Mouse (Mus musculus): ENCODE measurements at regions not wholly inside any gene's neighbourhood (a gene's known extent, or its start where the extent isn't known, plus 50 kb on each side); places are given as distances from the start of the nearest gene placed in this dataset.

DNA sequence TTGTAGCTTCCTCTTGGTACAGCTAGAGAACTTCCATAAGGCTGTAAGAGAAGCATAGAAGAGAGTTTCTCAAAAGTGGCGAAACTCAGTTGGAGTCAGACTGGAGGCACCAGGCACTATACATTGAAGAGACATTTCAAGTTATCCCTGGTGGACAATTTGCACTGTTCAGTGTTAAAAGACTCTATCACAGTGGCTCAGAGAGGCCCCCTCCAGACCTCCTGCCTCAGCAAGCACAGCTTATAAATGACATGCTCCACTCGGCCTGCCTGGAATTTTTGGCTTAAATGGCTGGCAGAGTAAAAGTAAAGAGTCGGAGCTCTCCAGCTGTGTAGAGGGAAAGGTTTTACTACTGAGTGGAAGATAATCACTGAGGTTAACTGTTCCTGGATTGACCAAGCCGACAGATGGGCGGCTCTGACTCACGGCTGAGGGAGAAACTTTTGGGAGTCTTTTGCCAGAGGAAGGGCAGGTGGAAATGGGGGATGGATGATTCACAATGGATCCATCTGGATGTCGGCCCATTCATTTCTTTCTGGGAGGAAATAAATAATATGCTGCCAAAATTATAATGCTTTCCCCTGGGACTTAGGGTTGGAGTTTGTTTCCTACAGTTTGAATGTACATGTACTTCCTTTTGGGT, 395.6 kb downstream of the Bcl11a start:
- no peak for ATAC-seq (ENCODE audit: poor library complexity, severe bottlenecking)

DNA sequence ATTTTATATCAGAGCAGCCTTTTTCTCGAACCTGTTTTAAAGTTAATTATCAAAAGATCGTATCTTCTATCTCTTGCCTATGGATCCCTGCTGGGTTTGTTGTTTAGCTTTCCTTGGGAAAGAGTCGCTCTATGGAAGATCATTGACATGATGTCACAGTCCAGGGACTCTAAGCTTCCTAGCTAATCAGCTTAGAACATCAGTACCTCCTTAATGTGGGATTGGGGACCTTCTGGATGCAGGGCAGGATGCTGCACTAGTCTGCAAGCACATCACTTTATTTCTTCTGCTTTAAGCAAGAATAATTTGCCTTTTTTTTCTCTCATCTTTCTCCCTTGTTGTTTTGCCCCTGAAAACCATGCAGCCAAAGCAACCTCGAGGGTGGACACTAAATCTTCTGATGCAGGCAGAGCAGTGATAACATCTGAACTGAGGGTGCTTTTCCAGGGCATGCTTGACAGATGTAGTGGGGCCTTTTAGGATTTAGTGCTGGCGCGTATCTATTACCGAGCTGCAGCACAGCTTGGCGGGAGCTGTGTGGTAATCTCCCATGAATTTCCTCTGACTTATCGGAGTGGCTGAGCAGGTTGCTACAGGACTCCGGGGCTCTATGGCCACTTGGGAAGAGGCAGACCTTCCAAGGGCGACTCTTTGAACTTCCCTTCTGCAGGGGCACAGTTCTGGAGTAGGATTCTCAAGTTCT, 425.0 kb downstream of the Bcl11a start:
- ATAC-seq (ENCODE audit: poor library complexity, severe bottlenecking) = no peak

DNA sequence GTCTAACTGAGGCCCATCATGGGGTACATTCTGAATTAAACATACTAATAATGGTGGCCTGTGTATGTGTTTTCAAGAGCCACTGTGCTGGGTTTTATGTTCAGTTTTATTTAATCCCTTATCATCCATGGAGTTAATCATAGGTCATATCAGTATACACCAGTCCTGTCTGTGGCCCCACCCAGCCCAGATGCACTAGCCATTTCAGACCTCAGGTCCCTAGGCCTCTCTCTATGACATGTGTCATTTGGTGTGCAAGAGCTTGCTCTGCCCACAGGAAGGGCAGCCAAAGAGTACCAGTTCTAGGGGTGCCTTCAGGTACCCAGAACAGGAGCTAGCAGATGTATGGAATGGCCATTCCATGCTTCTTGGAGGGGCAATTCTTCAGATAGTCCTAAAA, 437.7 kb downstream of the Bcl11a start:
- no peak for ATAC-seq (ENCODE audit: poor library complexity, severe bottlenecking)

DNA sequence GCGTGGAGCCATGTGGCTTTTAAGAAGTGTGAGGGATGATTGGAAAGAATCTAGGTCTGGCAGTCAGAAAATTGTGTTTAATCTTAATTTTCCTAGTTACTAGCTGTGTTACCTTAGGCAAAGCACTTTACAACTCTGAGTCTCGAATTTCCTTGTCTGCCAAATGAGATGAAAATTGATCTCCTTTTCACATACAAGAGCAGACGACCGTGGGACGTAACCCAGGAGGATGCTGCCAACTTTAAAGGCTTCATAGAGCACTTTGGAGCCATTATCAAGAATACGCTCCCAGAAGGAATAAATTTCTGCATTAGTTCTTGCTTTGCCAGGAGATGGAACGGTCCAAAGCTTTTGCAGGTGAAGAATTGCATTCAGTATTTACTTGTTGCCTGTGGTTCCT, 457.6 kb downstream of the Bcl11a start:
- ATAC-seq (ENCODE audit: poor library complexity, severe bottlenecking) = no peak

DNA sequence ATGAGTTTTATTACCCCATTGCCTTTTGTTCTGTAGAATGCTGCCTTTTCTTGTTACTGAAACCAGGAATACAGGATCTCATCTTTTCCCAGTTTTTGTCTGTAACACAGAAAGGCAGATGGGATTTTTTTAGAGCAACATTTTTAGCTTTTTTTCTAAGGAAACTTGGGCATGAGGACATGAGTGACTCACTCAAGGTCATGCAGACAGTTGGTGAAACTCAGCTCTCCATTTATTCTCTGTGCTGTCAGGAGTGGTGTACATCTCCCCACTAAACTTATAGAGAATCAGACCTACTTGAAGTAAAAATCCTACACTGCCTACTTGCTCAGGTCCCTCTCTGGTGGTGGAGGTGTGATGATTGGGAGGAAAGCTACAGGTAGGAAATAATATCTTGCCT, 459.9 kb downstream of the Bcl11a start:
- ATAC-seq (ENCODE audit: poor library complexity, severe bottlenecking) = no peak

DNA sequence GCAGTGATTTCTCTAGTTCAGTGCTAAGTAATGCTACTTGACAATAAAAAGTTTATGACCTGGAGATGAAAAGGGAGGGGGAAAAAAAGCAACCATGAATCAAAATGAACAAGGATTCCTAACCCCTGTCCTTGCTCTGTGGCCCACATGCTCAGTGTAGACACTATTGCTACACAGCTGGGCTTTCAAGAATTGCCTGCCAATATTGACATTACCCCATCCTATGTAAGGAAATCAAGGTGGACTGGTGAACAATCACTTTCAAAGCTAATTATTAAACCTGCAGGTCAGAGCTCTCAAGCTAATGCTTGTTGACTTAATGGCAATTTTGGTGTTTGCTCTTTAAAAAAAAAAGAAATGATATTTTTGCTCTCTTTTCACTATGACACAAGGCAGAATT, 491.8 kb downstream of the Bcl11a start:
- no peak for ATAC-seq (ENCODE audit: poor library complexity, severe bottlenecking)

DNA sequence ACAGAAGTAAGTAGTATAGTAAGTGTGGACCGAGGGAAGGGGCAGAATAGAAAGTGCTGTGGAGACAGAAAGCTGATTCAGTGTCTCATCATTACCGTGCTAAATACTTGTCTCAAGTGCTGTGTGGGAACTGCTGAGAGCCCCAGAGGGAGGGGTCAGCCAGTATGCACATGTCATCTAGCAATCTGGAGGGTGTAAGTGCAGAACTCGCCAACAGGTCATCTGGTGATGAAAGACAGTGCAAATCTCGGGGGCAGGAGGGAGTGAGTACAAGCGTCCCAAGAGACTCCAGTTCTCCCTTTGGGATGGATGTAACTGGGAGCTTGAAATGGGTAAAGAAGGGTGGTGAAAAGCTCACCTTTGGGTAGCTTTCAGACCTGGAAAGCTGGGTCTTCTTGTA, 535.7 kb downstream of the Bcl11a start:
- ATAC-seq (ENCODE audit: poor library complexity, severe bottlenecking) = no peak

DNA sequence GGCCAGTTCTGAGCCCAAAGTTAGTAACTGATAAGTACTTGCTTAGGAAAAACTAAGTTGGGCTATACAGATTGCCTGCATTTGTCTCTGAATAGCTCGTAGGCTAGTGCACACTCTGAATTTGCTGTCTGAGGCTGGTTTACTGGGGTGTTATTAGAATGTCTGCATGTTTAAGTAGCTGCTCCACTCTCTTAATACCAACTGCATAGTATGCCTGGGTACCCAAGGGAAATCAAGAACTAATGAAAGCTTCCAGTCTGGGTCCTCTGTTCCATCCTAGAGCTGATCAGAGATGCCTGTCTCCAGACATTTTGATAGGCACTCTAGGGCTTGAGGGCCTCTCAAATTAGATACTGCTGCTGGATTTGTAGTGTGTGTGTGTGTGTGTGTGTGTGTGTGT, 537.6 kb downstream of the Bcl11a start:
- no peak for ATAC-seq (ENCODE audit: poor library complexity, severe bottlenecking)

DNA sequence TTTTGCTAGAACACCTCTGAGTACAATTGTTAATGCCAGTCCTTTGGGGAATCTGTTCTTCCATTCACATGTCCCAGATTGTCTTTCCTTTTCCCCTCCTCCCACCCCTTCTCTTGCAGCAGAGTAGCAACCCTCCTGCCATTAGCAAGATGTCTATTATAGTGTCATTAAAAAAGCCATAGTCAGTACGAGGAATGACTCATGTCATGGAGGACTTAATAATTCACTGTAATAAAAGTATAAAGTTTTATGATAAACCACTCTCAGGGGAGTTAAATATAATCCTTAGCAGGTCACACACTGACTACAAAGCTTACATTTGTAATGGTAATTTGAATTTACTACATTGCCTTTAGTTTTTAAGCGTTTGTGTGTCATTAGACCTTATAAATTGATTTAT, 540.7 kb downstream of the Bcl11a start:
- no peak for ATAC-seq (ENCODE audit: poor library complexity, severe bottlenecking)

DNA sequence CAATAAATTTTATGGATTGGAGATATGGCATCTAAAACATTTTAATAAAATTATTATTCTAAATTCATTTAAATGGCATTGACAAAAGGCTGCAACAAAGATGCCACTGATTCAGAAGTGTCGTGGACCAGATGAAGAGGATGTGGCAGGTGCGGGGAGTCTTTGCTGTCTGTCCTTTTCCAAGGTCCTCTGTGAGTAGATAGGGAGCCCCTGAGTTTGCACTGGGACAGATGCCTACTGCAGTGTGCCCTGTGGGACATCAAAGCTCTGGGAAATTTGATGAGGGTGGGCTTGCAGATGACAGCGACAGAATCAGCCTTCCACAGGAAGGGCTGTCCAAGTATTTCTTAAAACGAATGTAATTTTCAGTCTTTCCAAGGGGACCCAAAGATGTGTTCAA, 541.2 kb downstream of the Bcl11a start:
- ATAC-seq (ENCODE audit: poor library complexity, severe bottlenecking) = no peak

DNA sequence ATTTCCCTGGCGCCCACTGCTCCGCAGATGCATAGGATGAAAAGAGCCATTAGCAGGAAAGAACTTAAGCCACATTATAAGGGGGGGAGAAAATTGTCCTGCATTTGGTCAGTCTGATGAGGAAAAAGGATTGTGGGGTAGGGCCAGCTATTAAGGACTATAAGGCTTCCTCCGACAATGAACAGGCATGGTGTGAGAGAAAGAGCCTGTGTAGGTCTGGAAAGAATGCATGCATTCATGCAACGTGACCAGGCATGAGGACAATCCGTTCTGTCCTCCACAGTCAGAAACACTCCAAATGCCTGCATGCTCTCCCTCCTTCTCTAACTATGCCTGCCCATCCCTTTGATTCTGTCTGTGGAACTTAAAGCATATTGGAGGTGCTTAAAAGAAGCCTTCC, 550.8 kb downstream of the Bcl11a start:
- ATAC-seq (ENCODE audit: poor library complexity, severe bottlenecking) = no peak

DNA sequence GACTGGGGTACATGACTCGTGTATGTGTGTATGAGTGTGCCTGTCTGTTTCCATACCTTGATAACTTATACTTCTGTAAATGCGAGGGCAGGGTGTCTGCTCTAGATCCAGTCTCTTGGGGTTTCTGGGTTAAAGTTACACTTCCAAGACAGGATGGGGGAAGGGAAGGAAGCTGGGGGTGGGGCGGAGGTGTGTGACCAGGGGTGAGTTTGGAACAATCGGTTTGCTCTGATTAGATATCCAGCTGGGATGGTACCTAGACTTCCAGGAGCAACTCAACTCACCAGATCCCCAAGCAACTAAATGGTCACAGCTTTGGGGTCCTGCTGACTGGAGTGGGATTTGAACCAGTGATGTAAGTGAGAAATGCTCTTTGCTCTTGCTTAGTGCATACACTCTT, 551.6 kb downstream of the Bcl11a start:
- no peak for ATAC-seq (ENCODE audit: poor library complexity, severe bottlenecking)

DNA sequence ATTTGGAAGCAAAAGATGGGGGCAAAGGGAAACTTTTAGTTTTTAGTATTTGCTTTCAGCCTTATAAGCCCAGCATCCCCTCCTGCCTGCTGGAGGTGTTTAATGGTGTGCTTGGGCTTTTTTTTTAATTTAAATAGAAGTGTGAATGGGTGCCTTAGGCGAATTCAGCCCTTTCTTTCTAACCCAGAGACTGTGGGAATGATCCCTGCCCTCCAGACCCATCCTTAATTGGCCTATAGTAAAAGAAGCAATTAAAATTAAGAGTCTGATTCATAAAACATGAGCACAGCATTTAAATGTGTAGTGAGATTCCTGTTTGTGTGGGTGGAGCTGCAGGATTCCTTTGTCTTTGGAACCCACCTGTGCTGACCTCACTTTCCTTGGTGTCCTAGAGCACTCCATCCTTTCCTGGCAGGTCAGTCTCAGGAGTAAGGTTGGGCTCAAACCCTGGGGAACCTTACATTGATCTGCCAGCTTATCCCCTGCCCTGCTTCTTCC, 552.6 kb downstream of the Bcl11a start:
- ATAC-seq (ENCODE audit: poor library complexity, severe bottlenecking) = no peak

DNA sequence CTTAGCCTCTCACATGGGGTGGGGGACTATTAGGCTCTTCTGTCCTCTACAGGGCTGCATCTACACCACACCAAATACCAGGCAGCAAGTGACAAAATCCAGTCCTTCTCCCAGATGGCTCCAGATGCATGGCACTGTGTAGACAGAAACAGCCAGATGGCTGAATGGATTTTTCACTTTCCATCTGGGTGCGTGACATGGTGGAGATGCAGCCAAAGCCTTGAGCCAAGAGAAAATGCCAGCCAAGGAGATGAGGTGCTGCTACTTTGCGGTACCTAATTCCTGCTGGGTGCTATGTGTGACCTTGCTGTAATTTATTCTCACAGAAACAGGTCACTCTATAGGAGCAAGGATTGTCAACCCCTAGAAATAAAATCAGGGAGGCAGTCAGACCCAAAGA, 553.8 kb downstream of the Bcl11a start:
- no peak for ATAC-seq (ENCODE audit: poor library complexity, severe bottlenecking)

DNA sequence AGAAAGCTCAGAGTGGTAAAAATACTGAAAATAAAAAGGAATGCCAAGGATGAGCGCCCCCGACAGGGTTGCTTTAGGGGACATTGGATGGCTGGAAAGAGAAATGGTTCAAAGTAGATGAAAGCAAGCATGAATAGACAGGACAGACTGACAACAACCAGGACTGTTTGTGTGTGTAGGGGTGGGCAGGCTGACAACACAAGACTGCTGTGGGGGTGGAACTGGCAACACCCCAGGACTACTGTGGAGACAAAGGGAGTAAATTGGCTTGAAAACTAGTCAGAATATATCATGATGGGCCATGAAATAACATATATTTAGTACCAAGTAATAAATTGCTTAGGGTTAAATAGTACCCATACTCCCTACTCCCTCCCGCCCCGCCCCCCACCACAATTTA, 558.9 kb downstream of the Bcl11a start:
- ATAC-seq (ENCODE audit: poor library complexity, severe bottlenecking) = no peak

DNA sequence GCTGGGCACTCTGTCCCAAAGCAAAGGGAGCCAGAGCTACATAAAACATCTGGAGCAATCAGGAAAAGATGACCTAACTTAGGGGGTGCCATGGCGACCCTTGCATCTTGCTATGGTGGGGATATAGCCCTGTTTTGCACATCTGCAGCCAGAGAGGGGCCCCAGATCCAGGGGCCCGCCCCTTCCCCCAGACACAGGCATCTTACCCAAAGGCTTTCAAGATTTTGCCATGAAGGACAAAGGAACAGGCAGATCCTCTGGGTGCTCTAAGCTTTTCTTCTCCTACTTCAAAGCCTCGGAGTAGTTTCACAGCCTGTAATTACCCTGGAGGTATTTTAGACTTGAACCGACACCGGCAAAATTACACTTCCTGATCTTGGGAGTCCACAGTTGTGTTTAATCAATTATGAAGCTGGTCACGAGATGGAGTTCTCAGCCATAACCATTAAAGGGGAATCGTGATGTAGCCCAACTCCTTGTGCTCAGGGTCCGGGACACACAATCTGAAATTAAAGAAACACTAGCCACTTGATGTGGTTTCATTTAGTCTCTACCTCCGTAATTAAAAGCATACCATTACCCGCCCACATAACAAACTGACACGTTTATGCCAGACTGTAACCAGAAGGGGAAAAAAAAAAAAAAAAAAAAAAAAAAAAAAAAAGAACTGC, 565.7 kb downstream of the Bcl11a start:
- ATAC-seq (ENCODE audit: poor library complexity, severe bottlenecking) = no peak

DNA sequence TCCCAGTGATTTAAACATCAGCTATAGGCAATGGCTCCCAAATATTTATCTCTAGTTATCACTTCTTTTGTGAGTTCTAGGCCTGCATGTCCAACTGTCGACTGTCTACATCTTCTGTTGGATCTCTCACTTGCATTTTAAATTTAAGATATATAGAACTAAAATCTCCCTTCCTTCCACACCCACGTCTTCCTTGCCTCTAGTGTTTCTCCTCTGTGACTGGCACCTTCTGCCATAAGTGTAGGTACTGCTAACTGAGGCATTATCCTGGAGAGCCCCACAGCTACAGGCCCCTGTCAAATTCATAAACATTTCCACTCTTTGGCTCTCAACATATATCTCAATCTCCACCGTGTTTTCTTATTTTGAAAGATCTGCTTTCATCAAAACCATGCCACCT, 575.0 kb downstream of the Bcl11a start:
- ATAC-seq (ENCODE audit: poor library complexity, severe bottlenecking) = no peak

DNA sequence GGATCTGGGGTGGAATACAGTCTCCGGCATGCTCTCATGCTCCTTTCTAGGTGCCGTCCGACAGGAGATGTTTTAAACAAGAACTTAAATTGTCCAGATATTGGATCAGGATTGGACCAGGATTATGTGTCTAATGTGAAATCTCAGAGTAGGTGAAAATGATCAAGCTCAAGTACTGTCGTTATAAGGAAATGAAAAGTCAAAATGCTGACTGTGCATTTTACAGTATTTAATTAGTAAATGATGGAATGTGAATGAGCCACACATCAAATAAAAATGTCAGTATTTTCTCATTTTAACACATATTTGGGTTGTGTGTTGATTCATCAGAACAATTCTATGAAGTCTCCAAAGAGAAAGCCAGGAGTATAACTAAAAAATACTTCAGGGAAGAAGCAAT, 586.2 kb downstream of the Bcl11a start:
- no peak for ATAC-seq (ENCODE audit: poor library complexity, severe bottlenecking)

DNA sequence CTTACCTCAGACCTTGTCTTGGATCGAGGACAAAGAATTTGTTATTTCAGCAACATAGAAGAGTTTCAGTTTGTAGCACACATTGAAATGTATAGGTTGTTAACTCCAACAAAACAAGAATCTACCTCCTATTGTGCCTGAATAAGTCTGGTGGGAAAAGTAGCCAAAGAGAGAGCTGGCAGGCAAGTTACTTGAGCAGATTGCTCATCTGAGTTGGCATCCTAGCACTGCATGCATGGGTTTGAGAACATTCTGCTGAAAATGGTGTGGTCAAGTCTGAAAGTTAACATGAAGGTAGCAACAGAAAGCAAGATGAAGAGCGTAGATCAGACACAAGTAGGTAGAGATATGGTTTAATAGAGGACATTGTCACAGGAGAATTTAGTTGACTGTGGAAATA, 587.5 kb downstream of the Bcl11a start:
- ATAC-seq (ENCODE audit: poor library complexity, severe bottlenecking) = no peak

DNA sequence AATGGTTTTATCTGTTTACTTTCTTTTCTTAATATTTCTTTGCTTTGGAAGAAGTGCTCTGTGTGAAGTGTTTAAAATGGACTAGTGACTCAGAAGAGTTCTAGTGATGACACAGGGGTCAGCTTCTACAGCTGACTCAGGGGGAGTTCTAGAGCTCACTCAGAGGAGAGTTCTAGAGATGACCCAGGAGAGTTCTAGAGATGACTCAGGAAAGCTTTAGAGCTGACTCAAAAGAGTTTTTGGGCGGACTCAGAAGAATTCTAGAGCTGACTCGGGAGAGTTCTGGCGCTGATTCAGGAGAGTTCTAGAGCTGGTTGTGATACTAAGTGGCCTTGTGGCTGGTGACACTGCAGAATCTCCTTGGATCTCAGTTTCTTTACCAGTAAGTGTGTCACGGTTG, 593.8 kb downstream of the Bcl11a start:
- ATAC-seq (ENCODE audit: poor library complexity, severe bottlenecking) = no peak

DNA sequence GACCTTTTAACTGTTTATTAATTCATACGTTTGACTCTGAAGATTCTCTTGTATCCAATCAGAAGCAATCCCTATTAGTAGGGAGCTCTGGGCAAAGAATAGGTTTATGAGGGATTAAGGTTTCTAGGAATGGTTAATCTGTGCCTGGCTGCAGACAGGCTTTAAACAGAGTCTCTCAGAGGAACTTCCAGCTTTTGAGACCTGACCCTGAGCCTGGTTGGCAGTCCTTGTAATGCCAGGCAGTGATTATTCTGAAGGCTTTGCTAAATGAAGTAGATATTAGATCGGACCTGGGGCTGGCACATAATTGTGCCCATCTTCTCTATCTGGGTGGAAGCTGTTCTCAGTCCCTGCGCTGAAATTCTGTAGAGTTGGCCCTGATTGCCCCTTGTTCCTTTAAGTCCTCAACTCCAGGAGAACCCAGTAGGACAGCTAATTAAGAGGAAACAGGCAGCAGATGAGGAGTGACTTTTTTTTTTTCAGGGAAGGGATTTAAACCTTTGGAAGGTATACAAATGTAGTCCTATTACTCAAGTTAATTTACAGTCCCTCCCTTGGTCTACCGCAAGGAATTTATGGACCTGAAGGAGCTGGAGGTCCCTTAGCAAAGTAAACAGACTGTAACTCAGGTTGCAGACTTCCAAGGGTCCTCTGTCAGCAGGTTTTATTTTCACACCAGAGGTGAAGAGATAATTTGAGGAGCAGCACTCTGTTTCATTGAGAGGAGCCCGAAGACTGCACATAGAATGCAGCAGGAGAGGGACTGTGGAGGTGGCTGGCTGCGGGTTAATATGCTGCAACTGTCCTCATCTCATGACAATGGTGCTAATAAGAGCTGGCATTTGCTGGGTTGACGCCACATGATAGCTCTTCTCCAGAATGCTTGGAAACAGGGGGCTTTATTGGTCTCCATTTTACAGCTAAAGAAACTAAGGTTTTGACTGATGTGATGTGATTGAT, 595.7 kb downstream of the Bcl11a start:
- ATAC-seq (ENCODE audit: poor library complexity, severe bottlenecking) = no peak

All from megakaryocyte, adult 5-6 weeks (primary cell).